Mouse (Mus musculus): ENCODE measurements around the gene Tbc1d10b. TPM values are rescaled to one million over a fixed set of nuclear protein-coding genes. Genes with fewer than 3 reads are reported as not detected.

The Tbc1d10b gene
- total RNA-seq, 2 experiments from 2014 or later = 93.5 to 106 TPM

DNA sequence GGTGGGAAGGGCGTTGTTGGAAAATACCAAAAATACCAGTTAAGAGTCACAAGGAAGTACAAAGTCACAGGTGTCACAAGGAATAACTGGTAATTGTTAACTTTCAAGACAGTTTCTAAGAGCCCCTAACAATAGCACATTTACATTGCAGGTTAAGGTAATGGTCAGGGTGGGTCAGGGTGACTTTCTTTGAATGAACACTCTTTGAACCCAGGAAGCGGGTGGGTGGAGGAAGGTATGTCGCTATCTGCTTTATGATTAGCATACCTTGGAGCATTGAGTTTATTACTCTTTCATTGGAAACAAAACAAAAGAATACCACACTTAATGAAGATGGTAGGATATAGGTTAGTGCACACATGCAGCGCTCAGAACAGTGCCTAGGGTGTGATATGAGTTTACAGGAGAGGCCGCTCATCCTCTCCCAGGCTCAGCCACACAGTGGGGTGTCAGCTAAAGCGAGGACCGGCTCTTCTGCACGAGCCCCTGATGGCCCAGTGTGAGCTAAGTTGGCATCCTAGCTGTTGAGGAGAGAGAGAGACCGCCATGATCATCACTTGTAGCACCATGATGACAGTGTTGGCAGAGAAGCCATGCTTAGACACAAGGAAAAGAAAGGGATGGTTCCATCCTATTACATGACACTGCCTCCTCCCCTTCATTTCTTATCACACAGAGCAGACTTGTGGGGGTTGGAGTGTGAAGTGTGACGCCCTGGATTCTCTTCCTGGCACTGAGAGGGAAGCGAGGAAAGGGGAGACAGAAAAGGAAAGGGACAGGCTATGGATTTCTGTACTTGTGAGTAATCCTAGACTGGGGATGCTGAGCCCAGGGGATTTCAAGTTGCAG is 17.1 kb upstream of the Tbc1d10b start:
- DNase-seq (ENCODE audit: low spot score in 2 of 2) = no peak

DNA sequence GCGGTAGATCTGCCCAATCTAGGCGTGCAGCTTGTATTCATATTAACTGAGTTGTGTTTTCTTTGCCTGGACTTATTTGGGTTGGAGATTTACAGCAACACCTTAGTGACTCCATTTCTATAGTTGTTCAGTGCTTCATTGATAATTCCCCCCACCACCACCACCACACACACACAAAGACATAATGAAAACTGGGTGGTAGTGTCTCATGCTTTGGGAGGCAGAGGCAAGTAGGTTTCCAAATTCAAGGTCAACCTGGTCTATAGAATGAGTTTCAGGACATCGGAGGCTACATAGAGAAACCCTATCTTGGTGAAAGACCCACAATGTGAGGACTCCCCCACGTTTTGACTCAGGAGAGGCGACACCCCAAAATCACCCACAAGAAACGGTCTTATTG is 16.3 kb upstream of the Tbc1d10b start:
- DNase-seq (ENCODE audit: low spot score in 2 of 2) = no peak

DNA sequence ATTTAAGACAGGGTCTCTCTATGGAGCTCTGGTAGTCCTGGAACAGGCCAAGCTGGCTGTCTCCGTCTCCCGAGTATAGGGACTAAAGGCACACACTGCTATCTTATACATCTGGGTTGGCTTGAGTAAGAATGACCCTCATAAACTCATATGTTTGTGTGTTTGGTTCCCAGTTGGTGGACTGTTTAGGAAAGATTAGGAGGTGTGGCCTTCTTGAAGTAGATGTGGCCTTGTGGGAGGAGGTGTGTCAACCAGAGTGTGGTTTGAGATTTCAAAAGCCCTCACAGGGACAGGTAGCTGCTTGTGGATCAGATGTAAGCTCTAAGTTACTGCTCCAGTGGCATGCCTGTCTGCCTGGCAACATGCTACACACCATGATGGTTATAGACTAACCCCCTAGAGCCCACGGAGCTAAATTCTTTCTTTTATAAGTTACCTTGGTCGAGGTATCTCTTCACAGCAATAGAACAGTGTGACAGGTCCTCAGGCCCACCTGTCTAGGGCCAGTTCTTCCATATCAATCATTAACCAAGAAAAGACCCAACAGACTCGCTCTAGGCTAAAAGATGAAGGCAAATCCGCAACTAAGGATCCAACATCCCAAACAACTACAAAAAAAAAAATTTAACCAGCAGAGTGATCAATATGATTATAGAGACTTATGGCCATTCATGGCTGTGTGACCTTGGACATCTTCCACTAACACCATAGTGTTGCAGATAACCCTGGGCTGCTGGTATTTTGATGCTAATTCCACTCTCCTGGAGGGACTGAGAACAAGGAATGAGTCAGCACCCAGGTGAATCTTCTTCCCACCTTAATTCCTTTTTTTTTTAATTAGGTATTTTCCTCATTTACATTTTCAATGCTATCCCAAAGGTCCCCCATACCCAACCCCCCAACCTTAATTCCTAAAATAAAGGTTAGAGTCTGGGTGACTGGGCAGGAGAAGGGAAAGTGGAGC is 15.5 kb upstream of the Tbc1d10b start:
- no peak for DNase-seq (ENCODE audit: low spot score in 2 of 2)

DNA sequence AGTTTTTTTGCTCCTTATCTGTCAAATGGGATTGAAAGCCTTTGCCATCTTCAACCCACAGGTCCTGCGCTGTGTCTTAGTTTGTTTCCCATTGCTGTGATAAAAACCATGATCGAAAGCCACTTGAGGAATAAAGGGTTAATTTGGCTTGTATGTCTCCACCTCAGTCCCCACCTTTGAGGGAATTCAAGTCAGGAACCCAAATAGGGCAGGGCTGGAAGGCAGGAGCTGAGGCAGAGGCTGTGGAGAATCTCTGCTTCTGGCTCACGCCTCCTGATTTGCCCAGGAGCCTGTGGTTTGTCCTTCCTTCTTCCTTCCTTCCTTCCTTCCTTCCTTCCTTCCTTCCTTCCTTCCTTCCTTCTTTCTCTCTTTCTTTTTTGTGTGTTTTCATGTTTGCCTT is 14.8 kb upstream of the Tbc1d10b start:
- DNase-seq (ENCODE audit: low spot score in 2 of 2) = no peak

DNA sequence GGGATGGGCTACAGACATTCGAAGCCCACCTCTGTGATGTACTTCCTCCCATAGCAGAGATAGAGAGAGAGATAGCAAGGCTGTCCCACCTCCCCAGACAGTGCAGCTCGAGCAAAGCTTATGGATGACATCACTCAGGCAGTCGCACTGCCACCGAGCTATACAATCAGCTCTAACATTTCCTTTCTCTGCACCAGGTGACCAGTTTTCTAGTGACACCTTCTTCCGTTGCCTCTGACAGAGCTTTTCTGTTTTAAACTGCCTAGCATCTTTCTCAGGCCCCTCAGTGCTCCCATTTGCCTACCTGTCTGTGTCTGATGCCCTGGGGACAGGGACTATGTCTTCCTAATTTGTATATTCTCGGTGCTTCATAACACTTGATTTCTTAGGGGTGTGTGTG is 12.2 kb upstream of the Tbc1d10b start:
- no peak for DNase-seq (ENCODE audit: low spot score in 2 of 2)

DNA sequence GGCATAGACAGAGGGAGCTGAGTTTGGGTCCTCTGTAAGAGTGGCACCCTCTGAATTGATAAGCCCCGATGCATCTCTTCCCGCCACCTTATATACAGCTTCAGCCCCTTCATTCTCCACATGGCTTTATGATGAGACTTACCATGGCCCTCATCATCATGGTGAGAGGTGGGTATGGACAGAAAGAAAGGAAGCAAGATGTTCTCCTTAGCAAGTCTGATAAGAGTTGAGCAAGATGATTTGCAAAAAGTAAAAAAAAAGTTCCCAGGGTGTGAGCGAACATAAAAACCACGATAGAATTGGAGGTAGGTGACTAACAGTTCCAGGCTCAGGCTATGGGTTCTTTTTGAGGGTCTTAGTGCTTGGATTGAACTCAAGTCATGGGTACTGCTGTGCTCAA is 10.4 kb upstream of the Tbc1d10b start:
- no peak for DNase-seq (ENCODE audit: low spot score in 2 of 2)

DNA sequence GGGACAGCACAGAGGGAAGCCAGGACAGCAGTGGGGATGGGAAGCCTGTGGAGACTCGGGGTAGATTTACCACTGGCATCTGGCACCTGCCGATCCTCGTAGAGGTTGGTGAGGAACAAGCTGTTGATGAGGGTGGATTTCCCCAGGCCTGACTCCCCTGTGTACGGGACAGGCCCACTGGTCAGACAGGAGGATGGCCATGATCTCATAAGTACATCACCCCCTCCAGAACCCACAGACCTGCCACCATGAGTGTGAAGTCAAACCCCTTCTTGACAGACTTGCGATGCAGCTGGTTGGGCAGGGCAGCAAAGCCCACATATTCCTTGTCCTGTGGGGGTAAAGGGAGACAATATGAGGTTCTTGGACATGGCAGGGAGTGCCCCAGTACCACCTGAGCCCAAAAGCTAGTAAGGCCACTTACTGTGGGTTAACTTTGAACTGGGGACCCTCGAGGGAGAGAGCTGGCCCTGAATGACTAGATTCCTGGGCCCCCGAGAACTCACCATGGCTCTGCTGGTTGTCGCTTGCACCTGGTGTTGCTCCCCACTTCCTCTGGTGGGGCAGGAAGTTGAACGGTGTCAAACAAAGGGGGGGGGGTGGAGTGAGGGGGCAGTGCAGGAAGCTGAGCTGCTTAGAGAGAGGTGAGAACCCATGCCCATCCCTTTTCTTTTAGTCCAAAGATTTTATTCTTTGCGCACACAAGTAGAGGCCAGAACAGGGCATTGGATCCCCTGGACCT is 9.8 kb upstream of the Tbc1d10b start:
- DNase-seq (ENCODE audit: low spot score in 2 of 2) = no peak

DNA sequence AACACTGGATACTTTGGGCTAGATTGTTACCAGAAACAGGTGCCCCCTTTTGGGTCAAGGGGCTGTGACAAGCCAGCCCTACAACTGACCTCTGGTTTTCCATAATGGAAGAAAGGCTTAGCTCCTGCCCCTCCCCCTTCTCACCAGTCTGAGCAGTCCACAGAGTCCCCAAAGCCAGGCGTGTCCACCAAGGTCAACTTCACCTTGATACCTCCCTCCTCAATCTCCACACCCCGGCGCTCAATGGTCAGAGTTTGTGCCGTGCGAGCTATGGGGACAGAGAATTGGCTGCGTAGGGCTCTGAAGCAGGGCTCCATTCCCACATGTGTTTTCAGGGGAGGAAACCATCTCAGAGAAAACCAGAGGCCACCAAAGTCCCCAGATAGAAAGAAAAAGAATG is 9.2 kb upstream of the Tbc1d10b start:
- DNase-seq (ENCODE audit: low spot score in 2 of 2) = no peak

DNA sequence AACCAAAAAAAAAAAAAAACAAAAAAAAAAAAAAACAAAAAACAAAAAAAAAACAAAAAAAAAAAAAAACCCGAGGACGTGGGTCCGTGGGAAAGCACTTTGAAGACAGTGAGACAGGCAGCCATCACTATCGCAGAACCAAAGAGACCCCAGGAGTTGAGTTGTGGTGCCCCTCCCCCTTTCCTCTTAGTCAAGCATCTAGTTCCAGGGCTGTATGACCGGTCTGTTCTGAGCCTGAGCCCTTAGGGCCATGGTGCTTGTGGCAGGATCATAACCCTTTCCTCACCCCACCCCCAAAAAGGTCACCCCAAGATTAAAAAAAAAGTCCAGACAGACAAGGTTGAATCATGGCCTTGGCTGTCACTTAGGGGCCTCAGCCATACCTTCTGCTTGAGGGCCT is 8.0 kb upstream of the Tbc1d10b start:
- no peak for DNase-seq (ENCODE audit: low spot score in 2 of 2)

DNA sequence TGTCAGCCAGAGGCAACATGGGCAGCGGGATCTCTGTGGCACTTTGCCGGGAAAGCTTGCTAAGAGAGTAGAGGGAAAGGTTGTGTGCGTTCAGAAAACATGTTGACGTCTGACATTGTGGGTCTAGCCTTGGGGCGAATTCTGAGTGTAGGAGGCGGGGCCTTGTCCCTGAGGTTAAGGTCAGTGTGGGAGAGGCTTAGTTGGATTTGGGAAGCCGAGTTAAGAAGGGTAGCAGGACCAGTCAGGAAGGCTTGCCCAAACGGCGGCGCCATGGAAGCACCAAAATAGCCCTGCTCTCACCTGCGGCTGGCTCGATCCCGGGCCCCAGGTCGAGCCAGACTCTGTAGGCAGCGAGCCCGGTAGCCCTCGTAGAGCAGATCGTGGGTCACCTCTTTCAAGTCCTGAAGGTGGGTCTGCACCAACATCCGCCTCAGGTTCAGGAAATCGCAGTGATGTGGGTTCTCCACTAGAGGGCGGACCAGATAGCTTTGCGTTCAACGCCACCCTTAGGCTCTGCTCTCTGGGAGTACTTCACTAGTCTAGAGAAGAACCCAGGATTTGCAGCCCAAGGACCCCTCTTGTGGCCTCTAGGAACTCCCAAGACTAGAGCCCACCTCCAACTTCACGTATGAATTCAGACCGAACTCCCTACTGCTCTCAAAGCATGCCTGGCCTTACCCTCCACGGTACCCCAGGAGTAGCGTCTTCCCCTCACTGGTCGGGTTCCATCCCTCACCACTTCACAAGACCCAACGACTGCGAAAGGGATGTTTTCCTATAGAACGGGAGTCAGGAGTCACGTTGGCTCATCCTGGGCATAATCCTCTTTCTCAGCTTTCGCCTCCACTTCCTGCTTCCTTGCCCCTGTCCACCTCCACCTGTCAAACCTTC is 7.0 kb upstream of the Tbc1d10b start:
- DNase-seq (ENCODE audit: low spot score in 2 of 2) = peak in 1 of 2 experiments; percentile 61

DNA sequence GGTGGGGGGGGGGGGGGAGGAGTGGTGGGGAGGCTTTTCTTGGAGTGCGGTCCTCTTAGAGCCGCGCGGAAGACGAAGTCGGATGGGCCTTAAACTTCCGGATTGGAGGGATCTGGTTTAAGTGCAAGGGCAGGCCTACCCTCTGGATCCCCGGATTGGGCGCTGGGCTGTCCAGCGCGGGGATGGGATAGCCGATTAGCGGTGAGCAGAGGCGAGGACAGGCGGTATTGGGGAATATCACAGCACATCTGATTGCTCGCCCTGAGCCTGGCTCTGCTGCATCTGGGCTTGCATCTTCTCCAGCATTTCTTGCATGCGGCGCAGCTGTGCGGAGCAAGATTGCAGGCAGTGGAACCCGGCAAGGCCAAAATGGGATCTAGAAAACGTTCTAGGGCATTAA is 6.3 kb upstream of the Tbc1d10b start:
- DNase-seq (ENCODE audit: low spot score in 2 of 2) = no peak

DNA sequence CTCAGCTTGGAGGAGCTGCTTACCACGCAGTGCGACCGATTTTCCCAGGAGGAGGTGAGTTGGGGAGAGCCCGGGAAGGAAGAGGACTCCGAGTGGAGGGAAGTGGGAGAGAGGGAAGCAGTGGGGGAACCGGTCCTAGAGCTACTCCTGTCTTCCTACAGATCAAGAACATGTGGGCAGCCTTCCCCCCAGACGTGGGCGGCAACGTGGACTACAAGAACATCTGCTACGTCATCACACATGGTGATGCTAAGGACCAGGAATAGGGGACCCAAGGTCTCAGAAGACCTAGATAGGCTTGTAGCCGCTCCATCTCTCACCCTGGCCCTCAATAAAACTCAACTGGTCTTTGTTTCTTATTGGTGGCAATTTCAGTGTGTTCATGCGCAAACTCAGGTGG is 5.7 kb upstream of the Tbc1d10b start:
- DNase-seq (ENCODE audit: low spot score in 2 of 2) = no peak

DNA sequence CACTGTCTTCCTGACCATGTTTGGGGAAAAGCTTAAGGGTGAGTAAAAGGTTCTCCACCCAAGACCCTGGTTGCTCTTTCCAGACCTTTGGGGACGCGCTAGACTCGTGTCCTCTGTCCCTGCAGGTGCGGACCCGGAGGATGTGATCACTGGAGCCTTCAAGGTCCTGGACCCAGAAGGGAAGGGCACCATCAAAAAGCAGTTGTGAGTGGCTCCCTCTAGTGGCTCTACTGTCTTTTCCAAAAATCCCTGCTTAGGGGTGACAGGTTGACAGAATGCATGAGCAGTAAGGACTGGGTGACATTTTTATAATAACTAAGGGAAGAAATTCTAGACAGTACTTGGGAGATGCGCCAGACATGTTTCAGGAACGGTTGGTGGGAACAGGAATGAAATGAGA is 5.2 kb upstream of the Tbc1d10b start:
- no peak for DNase-seq (ENCODE audit: low spot score in 2 of 2)

DNA sequence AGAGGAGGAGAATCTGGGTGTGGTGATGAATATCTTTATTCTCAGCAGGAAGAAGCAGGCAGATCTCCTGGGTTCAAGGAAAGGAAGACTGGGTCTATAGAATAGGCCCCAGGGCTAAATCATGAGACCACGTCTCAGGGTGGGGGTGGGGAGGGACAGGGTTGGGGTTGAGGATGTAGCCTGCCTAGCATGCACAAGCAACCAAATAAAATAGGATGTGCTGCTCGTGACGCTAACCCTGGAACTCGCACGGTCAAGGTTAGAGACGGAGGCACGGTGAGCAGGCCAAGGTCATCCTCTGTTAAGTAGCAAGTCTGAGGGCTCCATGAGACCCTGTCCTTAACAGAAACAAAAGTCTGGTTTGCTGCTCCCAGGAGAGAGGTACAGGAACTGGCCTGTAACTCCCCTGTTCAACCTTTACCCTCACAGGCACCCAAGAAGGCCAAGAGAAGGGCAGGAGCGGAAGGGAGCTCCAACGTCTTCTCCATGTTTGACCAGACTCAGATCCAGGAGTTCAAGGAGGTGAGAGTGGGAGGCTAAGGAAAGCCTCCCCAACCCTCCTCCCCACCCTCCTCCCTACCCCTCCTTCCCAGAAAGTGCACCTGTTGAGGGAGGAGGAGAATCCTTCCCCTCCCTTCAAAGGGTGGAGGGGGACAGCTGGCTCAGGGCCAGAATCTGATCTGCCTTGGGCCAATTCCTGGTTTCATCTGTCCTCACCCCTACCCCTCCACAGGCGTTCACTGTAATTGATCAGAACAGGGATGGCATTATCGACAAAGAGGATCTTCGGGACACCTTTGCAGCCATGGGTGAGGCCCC is 4.4 kb upstream of the Tbc1d10b start:
- DNase-seq (ENCODE audit: low spot score in 2 of 2) = no peak

DNA sequence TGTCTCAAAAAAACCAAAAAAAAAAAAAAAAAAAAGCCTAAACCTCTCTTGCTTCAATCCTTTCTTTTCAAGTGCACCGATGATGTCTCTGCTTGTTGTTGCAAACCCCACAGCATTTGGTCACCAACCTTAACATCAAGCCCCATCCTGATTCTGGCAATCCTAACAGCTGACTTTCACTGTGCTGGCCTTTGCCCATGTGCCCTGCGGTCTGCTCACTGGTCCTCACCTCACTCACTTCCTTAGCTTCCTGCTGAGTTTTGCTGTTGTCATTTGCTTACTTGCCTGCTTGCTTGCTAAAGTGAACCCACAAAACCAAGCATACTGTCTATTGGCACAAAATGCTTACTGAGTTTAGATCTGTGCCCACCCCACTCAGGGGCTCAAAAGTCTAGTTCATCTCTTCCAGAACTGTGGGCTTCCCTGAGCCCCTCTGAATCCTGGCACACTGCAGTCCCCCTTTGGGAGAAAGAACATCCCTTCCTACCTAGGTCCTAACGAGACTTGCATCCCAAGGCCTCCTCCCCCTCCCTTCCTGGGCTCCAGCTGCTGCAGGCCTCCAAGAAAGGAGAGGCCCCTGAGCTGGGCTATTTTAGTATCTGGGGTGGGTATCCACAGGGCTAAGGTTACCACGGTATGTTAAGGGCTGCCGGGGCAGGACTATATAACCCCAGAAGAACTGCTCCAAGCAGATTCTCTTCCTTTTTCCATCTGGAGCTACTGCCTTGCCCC is 2.9 kb upstream of the Tbc1d10b start:
- DNase-seq (ENCODE audit: low spot score in 2 of 2) = no peak

DNA sequence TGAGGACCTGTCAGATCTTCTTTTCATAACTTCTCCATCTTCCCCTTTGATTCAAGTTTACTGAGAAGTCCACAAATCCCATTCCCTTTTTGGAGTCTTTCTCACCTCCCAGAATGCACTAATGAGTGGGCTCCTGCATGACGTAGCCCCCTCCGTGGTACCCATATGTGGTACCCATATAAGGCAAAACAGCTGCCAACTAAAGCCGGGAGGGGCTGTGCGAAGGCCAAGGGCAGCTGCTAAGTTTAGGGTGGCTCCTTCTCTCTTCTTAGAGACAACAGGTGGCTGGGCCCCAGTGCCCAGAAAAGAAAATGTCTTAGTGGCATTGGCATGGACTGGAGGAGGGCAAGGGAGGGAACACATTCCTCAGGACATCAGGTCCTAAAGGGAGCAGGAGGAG is 2.0 kb upstream of the Tbc1d10b start:
- DNase-seq (ENCODE audit: low spot score in 2 of 2) = no peak

DNA sequence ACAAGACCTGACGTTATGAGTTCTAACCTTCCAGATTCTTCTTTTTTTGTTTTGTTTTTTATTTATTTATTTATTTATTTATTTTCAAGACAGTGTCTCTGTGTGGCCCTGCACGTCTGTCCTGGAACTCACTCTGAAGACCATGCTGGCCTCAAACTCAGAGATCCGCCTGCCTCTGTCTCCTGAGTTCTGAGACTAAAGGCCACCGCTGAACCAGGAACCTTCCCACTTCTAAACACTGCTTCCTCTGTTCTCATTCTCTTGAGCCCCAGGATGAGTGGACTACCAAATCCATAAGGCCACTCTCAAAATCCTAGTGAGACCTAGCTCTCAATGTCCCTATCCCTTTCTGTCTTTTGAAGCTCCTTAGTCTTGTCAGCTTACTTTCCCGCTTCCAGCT is 1.6 kb upstream of the Tbc1d10b start:
- no peak for DNase-seq (ENCODE audit: low spot score in 2 of 2)

DNA sequence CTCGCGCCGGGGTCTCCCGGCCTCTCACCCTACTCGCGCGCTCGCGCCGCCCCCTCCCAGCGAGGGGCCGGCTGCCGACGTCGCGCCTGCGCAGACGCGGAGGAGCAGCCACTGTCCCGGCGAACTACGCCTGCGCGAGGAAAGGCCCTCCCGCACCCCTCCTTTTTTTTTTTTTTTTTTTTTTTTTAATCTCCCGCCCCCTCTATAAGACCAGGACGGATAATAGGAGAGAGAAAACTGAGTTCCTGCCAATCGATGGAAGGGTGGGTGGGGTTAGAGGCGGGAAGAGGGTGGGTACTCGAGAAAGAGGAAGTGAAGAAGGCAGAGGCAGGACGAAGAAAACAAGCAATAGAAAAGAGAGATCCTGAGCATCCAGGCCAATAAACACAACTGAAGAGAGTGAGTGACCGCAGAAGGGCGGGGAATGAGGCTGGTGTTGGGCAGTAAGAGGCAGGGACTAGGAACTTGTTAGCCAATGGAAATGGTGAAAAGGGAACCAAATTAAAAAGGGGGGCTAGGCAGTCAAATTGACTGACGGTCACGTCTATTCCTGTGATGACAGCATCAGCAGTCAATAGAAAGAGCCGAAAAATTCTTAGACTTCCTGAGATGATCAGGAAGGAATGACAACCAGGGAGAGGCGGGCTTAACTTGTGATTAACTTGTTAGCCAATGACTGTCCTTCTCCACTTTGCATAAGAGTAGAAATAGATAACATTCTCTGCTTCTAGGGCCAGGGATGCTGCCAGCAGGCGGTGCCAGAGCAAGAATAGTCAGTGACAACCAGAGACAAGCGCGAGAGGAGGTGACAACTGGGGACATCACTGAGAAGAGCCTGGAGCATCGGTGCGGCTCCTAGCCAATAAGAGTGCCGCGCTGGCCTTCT is 528 bp upstream of the Tbc1d10b start, which contains the start of gene Mylpf:
Gene Mylpf (plus strand): TSS at position 338 of the 886 bp plus-strand sequence.
- DNase-seq (ENCODE audit: low spot score in 2 of 2) = peak; percentile 94 to 97

Data from layer of hippocampus, adult 18-20 months (tissue).